Mouse (Mus musculus): ENCODE data around the gene Dnah2. TPM values are rescaled to one million over a fixed set of nuclear protein-coding genes. Genes with fewer than 3 reads are reported as not detected.
A peak's percentile ranks its signal among the peaks of the same experiment; 100 is the strongest.

The Dnah2 gene
- total and polyA plus RNA-seq, 3 experiments, result 0.04 to 0.07 TPM; not detected in 1

- Histone ChIP-seq H3K4me1 (ENCODE audit: control insufficient read depth in 1 of 2, insufficient read depth in 2 of 2, low read length in 2 of 2) (peaks cover 9 to 46% of the 10 kb centered on the region in 2 experiments), H3K4me3 (ENCODE audit: control insufficient read depth in 1 of 2, insufficient read depth in 1 of 2, low read depth in 2 of 2, low read length in 2 of 2) (peak overlapping the region; percentile 82 to 91), H3K27me3 (ENCODE audit: control insufficient read depth in 1 of 2, insufficient read depth in 2 of 2, low read length in 2 of 2) (no peaks in the 10 kb centered on the region), H3K9ac (ENCODE audit: control insufficient read depth, low read depth, low read length, poor library complexity, severe bottlenecking) (peak overlapping the region; percentile 94), H3K79me2 (ENCODE audit: control insufficient read depth, insufficient read depth, low read length, poor library complexity) (peaks cover 72% of the 10 kb centered on the region), H3K9me3 (replicated peaks; ENCODE audit: insufficient read depth, low read length) (no peaks in the 10 kb centered on the region), H3K27ac (ENCODE audit: control insufficient read depth, low read depth, low read length) (peak overlapping the region; percentile 94), H3K36me3 (ENCODE audit: control insufficient read depth in 1 of 2, insufficient read depth in 2 of 2, low read length in 2 of 2) (peaks cover 0 to 41% of the 10 kb centered on the region in 2 experiments; a peak in 2 of 4 replicates)
- TF ChIP-seq CHD1 (IDR thresholded peaks at IDR 0.05; ENCODE audit: low read depth, low read length) (peak; percentile 99), TCF12 (IDR thresholded peaks at IDR 0.05; ENCODE audit: low read depth, low read length) (peak; percentile 52; the same call in 1 of the 2 replicates), MYC (IDR thresholded peaks at IDR 0.05; ENCODE audit: low read depth, low read length) (peak; percentile 61; the same call in 1 of the 2 replicates), KAT2A (conservative IDR thresholded peaks at IDR 0.05; ENCODE audit: low read depth, low read length) (peak; percentile 27; the same call in 1 of the 2 replicates), ELF1 (IDR thresholded peaks at IDR 0.05; ENCODE audit: low read depth, low read length) (peak; percentile 81), MAX (IDR thresholded peaks at IDR 0.05; ENCODE audit: low read length) (peak; percentile 39; the same call in 1 of the 2 replicates), USF2 (IDR thresholded peaks at IDR 0.05; ENCODE audit: borderline replicate concordance in 1 of 2, insufficient read depth in 1 of 2, low read depth in 1 of 2, low read length in 2 of 2) (no peak), TBP (IDR thresholded peaks at IDR 0.05; ENCODE audit: low read depth, low read length) (peak; percentile 82), POLR2AphosphoS2 (IDR thresholded peaks at IDR 0.05; ENCODE audit: low read length) (no peak; the same call in 1 of the 2 replicates), TAL1 (IDR thresholded peaks at IDR 0.05; ENCODE audit: low read length) (peak; percentile 26; the same call in 1 of the 2 replicates), RCOR1 (IDR thresholded peaks at IDR 0.05; ENCODE audit: low read depth, low read length) (no peak), GATA1 (IDR thresholded peaks at IDR 0.05; ENCODE audit: low read depth, low read length) (peak; percentile 43; the same call in 1 of the 2 replicates), HCFC1 (IDR thresholded peaks at IDR 0.05; ENCODE audit: low read depth, low read length) (peak; percentile 90), MAZ (IDR thresholded peaks at IDR 0.05; ENCODE audit: low read depth, low read length) (no peak), POLR2AphosphoS5 (IDR thresholded peaks at IDR 0.05; ENCODE audit: borderline replicate concordance, low read depth, low read length) (no peak; the same call in 1 of the 2 replicates), ETS1 (IDR thresholded peaks at IDR 0.05; ENCODE audit: low read depth, low read length) (peak; percentile 24; the same call in 1 of the 2 replicates), SIN3A (IDR thresholded peaks at IDR 0.05; ENCODE audit: low read length) (peak; percentile 94), UBTF (IDR thresholded peaks at IDR 0.05; ENCODE audit: borderline replicate concordance, insufficient read depth, low read depth, low read length) (no peak; the same call in 1 of the 2 replicates), POLR2A (IDR thresholded peaks at IDR 0.05; ENCODE audit: control insufficient read depth in 1 of 2, insufficient read depth in 1 of 2, low read depth in 1 of 2, low read length in 2 of 2, poor library complexity in 1 of 2) (peak in 1 of 2 experiments; percentile 73; a peak in 2 of 4 replicates), NRF1 (IDR thresholded peaks at IDR 0.05; ENCODE audit: insufficient read depth, low read depth, low read length, poor library complexity, severe bottlenecking) (peak; percentile 26; the same call in 1 of the 2 replicates), MYB (IDR thresholded peaks at IDR 0.05; ENCODE audit: low read depth, low read length) (0 out of 2 replicates have a peak, but pooled peaks have one; percentile 19), E2F4 (IDR thresholded peaks at IDR 0.05; ENCODE audit: borderline replicate concordance, low read depth, low read length) (peak; percentile 79; the same call in 1 of the 2 replicates), ZNF384 (IDR thresholded peaks at IDR 0.05; ENCODE audit: low read depth, low read length) (0 out of 2 replicates have a peak, but pooled peaks have one; percentile 45), MXI1 (IDR thresholded peaks at IDR 0.05; ENCODE audit: low read depth, low read length) (peak; percentile 47; the same call in 1 of the 2 replicates), NELFE (IDR thresholded peaks at IDR 0.05; ENCODE audit: low read depth, low read length) (peak; percentile 42; the same call in 1 of the 2 replicates), JUND (IDR thresholded peaks at IDR 0.05; ENCODE audit: low read depth, low read length) (0 out of 2 replicates have a peak, but pooled peaks have one; percentile 10), ZMIZ1 (IDR thresholded peaks at IDR 0.05; ENCODE audit: low read depth, low read length) (peak; percentile 58; the same call in 1 of the 2 replicates)
- peak; percentile 99 for DNase-seq (ENCODE audit: low read depth, low spot score)
Measured at GRCm38 (mm10) chr11:69581147-69581688, 32.3 kb upstream of the Dnah2 start.

Data from MEL (cell line).